Mouse (Mus musculus) layer of hippocampus, adult 18-20 months (tissue): ENCODE data around the gene Tcea3. TPM values are rescaled to one million over a fixed set of nuclear protein-coding genes. Genes with fewer than 3 reads are reported as not detected.

Experiments
- DNase-seq, 2 experiments: peaks; one replicate each; pipeline ENCODE4 v3.0.0; 2022; ENCODE audit warnings: low spot score in 2 of 2
- long read RNA-seq: library from polyadenylated mRNA; stranded (forward); transcript quantifications from one replicate; pipeline ENCODE4 v2.0.0, GENCODE M21; 2021
- total RNA-seq, 2 experiments: library from RNA; stranded (reverse); gene quantifications; 2 replicates each; pipeline ENCODE4 v1.2.3; 2021

The Tcea3 gene
- under 1 TPM in 1 of 2 experiments, not detected in 1; 0.50 TPM for total RNA-seq
- long read RNA-seq = 0 reads

GRCm38 (mm10) chr4:136247729-136248463 lies at the start of gene Tcea3:
Gene Tcea3 (plus strand): TSS chr4:136247729.
- DNase-seq = no peak

GRCm38 (mm10) chr4:136198846-136199245 lies 48.7 kb upstream of the Tcea3 start:
- no peak for DNase-seq

GRCm38 (mm10) chr4:136199562-136200292 lies 47.8 kb upstream of the Tcea3 start:
- peak in 1 of 2 experiments; percentile 54 for DNase-seq

- DNase-seq = peak; percentile 13 to 63
Observed at GRCm38 (mm10) chr4:136202509-136202908, 45.0 kb upstream of the Tcea3 start.

GRCm38 (mm10) chr4:136204775-136205174 lies 42.8 kb upstream of the Tcea3 start:
- DNase-seq = no peak

GRCm38 (mm10) chr4:136206033-136206893 lies 41.3 kb upstream of the Tcea3 start, which contains the start of gene Asap3:
Gene Asap3 (plus strand): TSS chr4:136206365.
- DNase-seq = peak; percentile 64 to 84

GRCm38 (mm10) chr4:136206943-136207342 lies 40.6 kb upstream of the Tcea3 start:
- no peak for DNase-seq

GRCm38 (mm10) chr4:136210931-136211330 lies 36.6 kb upstream of the Tcea3 start:
- no peak for DNase-seq

GRCm38 (mm10) chr4:136213629-136214028 lies 33.9 kb upstream of the Tcea3 start:
- no peak for DNase-seq

GRCm38 (mm10) chr4:136214828-136215227 lies 32.7 kb upstream of the Tcea3 start:
- no peak for DNase-seq

GRCm38 (mm10) chr4:136215576-136215975 lies 32.0 kb upstream of the Tcea3 start:
- no peak for DNase-seq

GRCm38 (mm10) chr4:136217063-136217462 lies 30.5 kb upstream of the Tcea3 start:
- no peak for DNase-seq

GRCm38 (mm10) chr4:136218595-136219214 lies 28.8 kb upstream of the Tcea3 start:
- no peak for DNase-seq

- no peak for DNase-seq
Observed at GRCm38 (mm10) chr4:136220133-136220775, 27.3 kb upstream of the Tcea3 start.

GRCm38 (mm10) chr4:136223549-136224239 lies 23.8 kb upstream of the Tcea3 start:
- DNase-seq = peak in 1 of 2 experiments; percentile 43

GRCm38 (mm10) chr4:136224240-136224559 lies 23.3 kb upstream of the Tcea3 start:
- no peak for DNase-seq

- DNase-seq = no peak
Observed at GRCm38 (mm10) chr4:136224677-136225460, 22.7 kb upstream of the Tcea3 start.

- no peak for DNase-seq
Observed at GRCm38 (mm10) chr4:136227408-136227807, 20.1 kb upstream of the Tcea3 start.

- no peak for DNase-seq
Observed at GRCm38 (mm10) chr4:136228640-136229039, 18.9 kb upstream of the Tcea3 start.
